Mouse (Mus musculus) neural tube, embryonic 15.5 days (tissue): ENCODE measurements around the gene Jak3. TPM values are rescaled to one million over a fixed set of nuclear protein-coding genes. Genes with fewer than 3 reads are reported as not detected.

ENCODE experiments used
- ATAC-seq: fragments of 200-750 bp; cut with Nextera tagmentation; 2 replicates; pipeline ENCODE4 v1.8.0; 2017; ENCODE audit warnings: mild to moderate bottlenecking, moderate TSS enrichment, moderate library complexity; ENCODE audit not compliant: low FRiP score
- H3K27ac ChIP-seq: fragments of 300-500 bp; sonication (generic); replicated peaks from 2 replicates; pipeline ENCODE4 v1.5.1; 2015; ENCODE audit warnings: mild to moderate bottlenecking, inconsistent platforms
- H3K27me3 ChIP-seq: fragments of 300-500 bp; sonication (generic); replicated peaks from 2 replicates; pipeline ENCODE4 v1.6.1; 2015; ENCODE audit warnings: inconsistent platforms
- H3K36me3 ChIP-seq: fragments of 300-500 bp; sonication (generic); 2 replicates; pipeline ENCODE4 v1.6.1; 2015; ENCODE audit warnings: inconsistent platforms
- H3K4me1 ChIP-seq: fragments of 300-500 bp; sonication (generic); 2 replicates; pipeline ENCODE4 v1.6.1; 2015; ENCODE audit warnings: inconsistent platforms
- H3K4me2 ChIP-seq: fragments of 300-500 bp; sonication (generic); 2 replicates; pipeline ENCODE4 v1.6.1; 2015; ENCODE audit warnings: inconsistent platforms, mild to moderate bottlenecking, moderate library complexity
- H3K4me3 ChIP-seq: fragments of 300-500 bp; sonication (generic); replicated peaks from 2 replicates; pipeline ENCODE4 v1.5.1; 2015; ENCODE audit warnings: mild to moderate bottlenecking, inconsistent platforms
- H3K9ac ChIP-seq: fragments of 300-500 bp; sonication (generic); replicated peaks from 2 replicates; pipeline ENCODE4 v1.6.1; 2015; ENCODE audit warnings: mild to moderate bottlenecking, inconsistent platforms
- H3K9me3 ChIP-seq: fragments of 300-500 bp; sonication (generic); replicated peaks from 2 replicates; pipeline ENCODE4 v1.6.1; 2016; ENCODE audit warnings: inconsistent platforms
- WGBS: fragments of 180-500 bp; shearing (Covaris S2); methylation state at CpG from one replicate; pipeline ENCODE4 v1.1.7; 2015; ENCODE audit warnings: mixed read lengths; 5-methylcytosine and 5-hydroxymethylcytosine counted together
- polyA plus RNA-seq: library from polyadenylated mRNA; unstranded; fragments of >200 nt; fragmentation: Nextera tagmentation; extraction: Ambion mirVana; gene quantifications from 2 replicates; pipeline ENCODE4 v1.2.1, GENCODE M21; 2015

Jak3 gene
- polyA plus RNA-seq = 7.4 and 11.5 TPM in 2 replicates

GRCm38 (mm10) chr8:71676020-71676741, at the start of gene Jak3:
Gene Jak3, plus strand, starts transcription at chr8:71676296.
- Histone ChIP-seq H3K4me2 (peak within 1 kb of the TSS; percentile 66), H3K36me3 (no peaks in the 10 kb centered on the region), H3K4me1 (peaks cover 35% of the 10 kb centered on the region), H3K9ac (peak within 1 kb of the TSS; percentile 63), H3K27me3 (peaks cover 55% of the 10 kb centered on the region), H3K9me3 (no peaks in the 10 kb centered on the region), H3K4me3 (peak within 1 kb of the TSS; percentile 51), H3K27ac (peak within 1 kb of the TSS; percentile 67)
- 4% methylated on average over 39 of the region's 40 CpGs for WGBS
- ATAC-seq = peak; percentile 66

GRCm38 (mm10) chr8:71626753-71627152, 49.3 kb upstream of the Jak3 start:
- H3K36me3 ChIP-seq = peaks cover 33% of the 10 kb centered on the region
- H3K27me3 ChIP-seq = peaks cover 6% of the 10 kb centered on the region
- H3K9ac ChIP-seq = no peak overlapping the region
- no peak for ATAC-seq
- no peak overlapping the region for H3K4me2 ChIP-seq
- H3K4me1 ChIP-seq = peaks cover 33% of the 10 kb centered on the region
- 0 out of 2 replicates have a peak overlapping the region, but pooled peaks have one; percentile 13 for H3K27ac ChIP-seq
- no peak overlapping the region for H3K4me3 ChIP-seq
- H3K9me3 ChIP-seq = no peaks in the 10 kb centered on the region
- 88% methylated on average over 9 of the region's 9 CpGs for WGBS

- Histone ChIP-seq H3K4me3 (no peak overlapping the region), H3K9me3 (no peaks in the 10 kb centered on the region), H3K4me1 (peaks cover 33% of the 10 kb centered on the region), H3K36me3 (peaks cover 32% of the 10 kb centered on the region), H3K9ac (no peak overlapping the region), H3K27ac (peak overlapping the region; percentile 56), H3K4me2 (no peak overlapping the region), H3K27me3 (peaks cover 8% of the 10 kb centered on the region)
- ATAC-seq = no peak
- WGBS = 59% methylated on average over 9 of the region's 9 CpGs
Measured at GRCm38 (mm10) chr8:71627265-71628099, 48.6 kb upstream of the Jak3 start.

GRCm38 (mm10) chr8:71628396-71629095, 47.5 kb upstream of the Jak3 start:
- Histone ChIP-seq H3K4me3 (peak overlapping the region; percentile 49), H3K9me3 (no peaks in the 10 kb centered on the region), H3K4me2 (peak overlapping the region; percentile 98), H3K27ac (peak overlapping the region; percentile 87), H3K9ac (peak overlapping the region; percentile 56), H3K36me3 (peaks cover 29% of the 10 kb centered on the region), H3K27me3 (peaks cover 12% of the 10 kb centered on the region), H3K4me1 (peaks cover 33% of the 10 kb centered on the region)
- 7% methylated on average over 16 of the region's 16 CpGs for WGBS
- no peak; the same call in 1 of the 2 replicates for ATAC-seq

- peaks cover 35% of the 10 kb centered on the region for H3K4me1 ChIP-seq
- ATAC-seq = peak; percentile 90
- peak overlapping the region; percentile 87 for H3K27ac ChIP-seq
- H3K27me3 ChIP-seq = peaks cover 12% of the 10 kb centered on the region
- WGBS = under 1% methylated on average over 50 of the region's 55 CpGs
- peak overlapping the region; percentile 98 for H3K4me2 ChIP-seq
- H3K9ac ChIP-seq = peak overlapping the region; percentile 56
- H3K9me3 ChIP-seq = no peaks in the 10 kb centered on the region
- H3K36me3 ChIP-seq = peaks cover 26% of the 10 kb centered on the region
- H3K4me3 ChIP-seq = peak overlapping the region; percentile 49
Measured at GRCm38 (mm10) chr8:71629096-71629697, 46.9 kb upstream of the Jak3 start.

- Histone ChIP-seq H3K9me3 (no peaks in the 10 kb centered on the region), H3K4me2 (peak overlapping the region; percentile 98), H3K9ac (peak overlapping the region; percentile 56), H3K36me3 (peaks cover 22% of the 10 kb centered on the region), H3K4me3 (peak overlapping the region; percentile 49), H3K27me3 (peaks cover 15% of the 10 kb centered on the region), H3K27ac (peak overlapping the region; percentile 87), H3K4me1 (peaks cover 41% of the 10 kb centered on the region)
- peak; percentile 33 for ATAC-seq
- 3% methylated on average over 25 of the region's 25 CpGs for WGBS
Measured at GRCm38 (mm10) chr8:71629781-71630212, 46.3 kb upstream of the Jak3 start.

GRCm38 (mm10) chr8:71630761-71631160, 45.3 kb upstream of the Jak3 start:
- H3K9ac ChIP-seq = no peak overlapping the region
- H3K4me3 ChIP-seq = no peak overlapping the region
- H3K27me3 ChIP-seq = peaks cover 25% of the 10 kb centered on the region
- WGBS = 88% methylated on average over 6 of the region's 6 CpGs
- peaks cover 20% of the 10 kb centered on the region; the same call in 1 of the 2 replicates for H3K36me3 ChIP-seq
- H3K9me3 ChIP-seq = no peaks in the 10 kb centered on the region
- no peak overlapping the region for H3K27ac ChIP-seq
- H3K4me1 ChIP-seq = peaks cover 41% of the 10 kb centered on the region
- H3K4me2 ChIP-seq = no peak overlapping the region
- ATAC-seq = no peak

- no peak overlapping the region for H3K9ac ChIP-seq
- H3K27me3 ChIP-seq = peaks cover 31% of the 10 kb centered on the region
- no peak for ATAC-seq
- H3K27ac ChIP-seq = no peak overlapping the region
- no peaks in the 10 kb centered on the region for H3K9me3 ChIP-seq
- peaks cover 41% of the 10 kb centered on the region for H3K4me1 ChIP-seq
- H3K4me2 ChIP-seq = no peak overlapping the region
- no peak overlapping the region for H3K4me3 ChIP-seq
- WGBS = 55% methylated on average over 2 of the region's 2 CpGs
- H3K36me3 ChIP-seq = peaks cover 24% of the 10 kb centered on the region; the same call in 1 of the 2 replicates
Measured at GRCm38 (mm10) chr8:71631897-71632296, 44.2 kb upstream of the Jak3 start.

GRCm38 (mm10) chr8:71633164-71633563, 42.9 kb upstream of the Jak3 start:
- H3K36me3 ChIP-seq = peaks cover 31% of the 10 kb centered on the region
- peaks cover 29% of the 10 kb centered on the region for H3K4me1 ChIP-seq
- H3K4me3 ChIP-seq = no peak overlapping the region
- no peak overlapping the region for H3K27ac ChIP-seq
- WGBS = 7% methylated on average over 18 of the region's 22 CpGs
- H3K27me3 ChIP-seq = peaks cover 31% of the 10 kb centered on the region
- H3K9me3 ChIP-seq = no peaks in the 10 kb centered on the region
- no peak overlapping the region for H3K4me2 ChIP-seq
- ATAC-seq = no peak
- no peak overlapping the region for H3K9ac ChIP-seq

- H3K27me3 ChIP-seq = peaks cover 32% of the 10 kb centered on the region
- peaks cover 20% of the 10 kb centered on the region for H3K4me1 ChIP-seq
- peak overlapping the region; percentile 40 for H3K4me2 ChIP-seq
- H3K36me3 ChIP-seq = peaks cover 38% of the 10 kb centered on the region
- no peak overlapping the region for H3K4me3 ChIP-seq
- ATAC-seq = 0 out of 2 replicates have a peak, but pooled peaks have one; percentile 22
- peak overlapping the region; percentile 23; the same call in 1 of the 2 replicates for H3K27ac ChIP-seq
- WGBS = 5% methylated on average over 26 of the region's 26 CpGs
- H3K9ac ChIP-seq = 0 out of 2 replicates have a peak overlapping the region, but pooled peaks have one; percentile 20
- H3K9me3 ChIP-seq = no peaks in the 10 kb centered on the region
Measured at GRCm38 (mm10) chr8:71633981-71634667, 42.0 kb upstream of the Jak3 start.
